In the genomic region with DNA sequence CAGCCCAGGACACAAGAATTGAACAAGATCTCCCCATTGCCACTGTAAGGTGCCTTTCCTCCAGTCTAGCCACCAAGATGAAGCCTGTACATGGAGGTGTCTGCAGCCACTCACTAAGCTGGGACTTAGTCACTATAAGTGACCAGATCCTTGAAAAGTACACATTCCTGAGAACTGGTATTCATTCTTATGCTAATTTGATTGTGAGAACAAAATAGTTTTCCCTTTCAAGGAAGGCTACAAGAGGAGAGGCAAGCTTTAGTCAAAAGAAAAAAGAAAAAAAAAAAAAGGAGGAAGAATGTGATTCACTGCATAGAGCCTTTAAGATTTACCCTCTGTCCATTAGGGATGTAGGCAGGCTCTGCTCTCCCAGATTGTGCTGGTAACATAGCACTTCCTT, we compare ENCODE assay signal across 24 mouse cellular contexts. TPM values are rescaled to one million over a fixed set of nuclear protein-coding genes. Genes with fewer than 3 reads are reported as not detected.
A peak's percentile ranks its signal among the peaks of the same experiment; 100 is the strongest.
DNase-seq lines count a peak whose midpoint lies in the region; ATAC-seq lines count a peak whose summit lies in the region.
"Had no signal": no experiment of that assay in that cellular context is flagged by ENCODE, and none has a peak within 500 bp of the region (broad histone marks: within the 10 kb centered on the region; RNA-seq: fewer than 3 reads in every experiment).

No protein-coding gene starts in this region.

- H3K27ac ChIP-seq in hindbrain, embryonic 10.5 days: peak overlapping the region; percentile 29; the same call in 1 of the 2 replicates
- H3K27ac ChIP-seq in hindbrain, embryonic 13.5 days: no peak overlapping the region
- H3K27ac ChIP-seq: heart, embryonic 15.5 days; hindbrain, embryonic 15.5 days had no signal

- peaks cover 14% of the 10 kb centered on the region for H3K4me1 ChIP-seq in hindbrain, embryonic 10.5 days (replicated peaks)
- H3K4me1 ChIP-seq in hindbrain, embryonic 13.5 days (replicated peaks): no peaks in the 10 kb centered on the region
- H3K4me1 ChIP-seq: heart, embryonic 12.5 days; heart, embryonic 15.5 days; hindbrain, embryonic 15.5 days had no signal

- H3K4me2 ChIP-seq in hindbrain, embryonic 13.5 days: no peak overlapping the region
- H3K4me2 ChIP-seq: heart, embryonic 12.5 days; heart, embryonic 15.5 days; hindbrain, embryonic 15.5 days had no signal

- no peak overlapping the region for H3K4me3 ChIP-seq in hindbrain, embryonic 10.5 days
- no peak overlapping the region for H3K4me3 ChIP-seq in hindbrain, embryonic 13.5 days
- H3K4me3 ChIP-seq: heart, embryonic 12.5 days; heart, embryonic 15.5 days; hindbrain, embryonic 15.5 days had no signal

- no peak for DNase-seq in hindbrain, embryonic 10.5 days (ENCODE audit: low spot score)
- peak; percentile 31 for DNase-seq in ES-CJ7 (ENCODE audit: low read depth, low spot score)
- peak; percentile 50 for DNase-seq in Muller cell, postnatal 12 days (ENCODE audit: inconsistent ontology term)
- peak; percentile 63 for DNase-seq in ZHBTc4 (ENCODE audit: low read depth, low spot score)
- no peak for DNase-seq in right cerebral cortex, postnatal 4 days
- DNase-seq: adrenal gland, postnatal 10 days; adrenal gland, postnatal 36 days; B cell, adult 2 months; cerebellum, adult 18-20 months; cerebellum, adult 9-10 months; cerebellum, postnatal 14 days; gastrocnemius, postnatal 10 days; gastrocnemius, postnatal 36 days; heart, adult 11 months; heart, postnatal 10 days; heart, postnatal 36 days had no signal

- ATAC-seq in hindbrain, embryonic 13.5 days (ENCODE audit: low FRiP score): no peak
- no peak for ATAC-seq in granulocyte monocyte progenitor cell, adult 5-6 weeks (replicated peaks; ENCODE audit: poor library complexity, severe bottlenecking)
- ATAC-seq: forebrain, embryonic 14.5 days; intestine, postnatal 0 days had no signal

- H3K9me3 ChIP-seq in hindbrain, embryonic 10.5 days: no peaks in the 10 kb centered on the region
- no peaks in the 10 kb centered on the region for H3K9me3 ChIP-seq in hindbrain, embryonic 13.5 days
- H3K9me3 ChIP-seq: heart, embryonic 12.5 days; heart, embryonic 15.5 days; hindbrain, embryonic 15.5 days had no signal

- no peaks in the 10 kb centered on the region for H3K36me3 ChIP-seq in hindbrain, embryonic 10.5 days
- no peaks in the 10 kb centered on the region for H3K36me3 ChIP-seq in hindbrain, embryonic 13.5 days
- H3K36me3 ChIP-seq: heart, embryonic 12.5 days; heart, embryonic 15.5 days; hindbrain, embryonic 15.5 days had no signal

- no peak overlapping the region for H3K9ac ChIP-seq in hindbrain, embryonic 13.5 days
- H3K9ac ChIP-seq: heart, embryonic 12.5 days; heart, embryonic 15.5 days; hindbrain, embryonic 15.5 days had no signal

- H3K27me3 ChIP-seq in hindbrain, embryonic 10.5 days (ENCODE audit: insufficient read depth, poor library complexity, severe bottlenecking): no peaks in the 10 kb centered on the region
- no peaks in the 10 kb centered on the region for H3K27me3 ChIP-seq in hindbrain, embryonic 13.5 days
- H3K27me3 ChIP-seq: CH12.LX; heart, embryonic 12.5 days; heart, embryonic 15.5 days; hindbrain, embryonic 15.5 days had no signal

RNA-seq across cellular contexts. Expression of a gene that starts 24.6 kb away (rescaled TPM):
- 6.9 and 8.8 TPM in 2 replicates for polyA plus RNA-seq in hindbrain, embryonic 10.5 days (2016; fragmentation: Nextera tagmentation; extraction: Ambion mirVana)
- polyA plus RNA-seq in hindbrain, embryonic 13.5 days (2015; fragmentation: Nextera tagmentation; extraction: Ambion mirVana): 12.2 and 13.9 TPM in 2 replicates
- total RNA-seq in granulocyte monocyte progenitor cell, adult 5-6 weeks (2014; fragmentation: Nextera tagmentation): not detected in 2 replicates
- not detected in 2 replicates for total RNA-seq in granulocyte monocyte progenitor cell, adult 5-6 weeks (2017)
- total RNA-seq: CH12.LX had no signal

Comparison
In these comparisons a context has a peak if more than half of its experiments do, and no peak if none do; other contexts are left out.
1. DNase-seq: peak in ES-CJ7 (single experiment), Muller cell, postnatal 12 days (single experiment) and ZHBTc4 (single experiment); none in hindbrain, embryonic 10.5 days (single experiment) and right cerebral cortex, postnatal 4 days (single experiment).